Mouse (Mus musculus): ENCODE measurements around the gene Ell. TPM values are rescaled to one million over a fixed set of nuclear protein-coding genes. Genes with fewer than 3 reads are reported as not detected.
A peak's percentile ranks its signal among the peaks of the same experiment; 100 is the strongest.

The Ell gene
- polyA plus RNA-seq, 1 experiment from 2014 or later, result 20.9 TPM

GRCm38 (mm10) chr8:70500386-70501301 lies 38.6 kb upstream of the Ell start:
- 8% methylated on average over 38 of the region's 39 CpGs for WGBS
- peaks cover 80% of the 10 kb centered on the region for H3K27me3 ChIP-seq
- peak overlapping the region; percentile 39 for H3K4me2 ChIP-seq
- ATAC-seq (ENCODE audit: low FRiP score, low read depth), result 0 out of 2 replicates have a peak, but pooled peaks have one; percentile 4
- no peaks in the 10 kb centered on the region for H3K9me3 ChIP-seq
- H3K9ac ChIP-seq, result no peak overlapping the region
- peak overlapping the region; percentile 21 for H3K4me3 ChIP-seq
- H3K4me1 ChIP-seq (replicated peaks), result peaks cover 45% of the 10 kb centered on the region
- no peaks in the 10 kb centered on the region for H3K36me3 ChIP-seq
- no peak overlapping the region for H3K27ac ChIP-seq (replicated peaks)

- Histone ChIP-seq H3K36me3 (no peaks in the 10 kb centered on the region), H3K27ac (replicated peaks) (no peak overlapping the region), H3K4me2 (0 out of 2 replicates have a peak overlapping the region, but pooled peaks have one; percentile 0), H3K4me3 (no peak overlapping the region), H3K9ac (0 out of 2 replicates have a peak overlapping the region, but pooled peaks have one; percentile 3), H3K27me3 (peaks cover 67% of the 10 kb centered on the region), H3K4me1 (replicated peaks) (peaks cover 50% of the 10 kb centered on the region), H3K9me3 (no peaks in the 10 kb centered on the region)
- 13% methylated on average over 23 of the region's 23 CpGs for WGBS
- ATAC-seq (ENCODE audit: low FRiP score, low read depth), result no peak
These were observed 37.3 kb upstream of the Ell start for GRCm38 (mm10) chr8:70501820-70502529.

GRCm38 (mm10) chr8:70502540-70502939 lies 36.7 kb upstream of the Ell start:
- 38% methylated on average over 12 of the region's 12 CpGs for WGBS
- Histone ChIP-seq H3K9me3 (no peaks in the 10 kb centered on the region), H3K4me1 (replicated peaks) (peaks cover 51% of the 10 kb centered on the region), H3K27me3 (peaks cover 61% of the 10 kb centered on the region), H3K36me3 (peaks cover 3% of the 10 kb centered on the region; the same call in 1 of the 2 replicates), H3K27ac (replicated peaks) (no peak overlapping the region), H3K9ac (no peak overlapping the region), H3K4me2 (0 out of 2 replicates have a peak overlapping the region, but pooled peaks have one; percentile 0), H3K4me3 (no peak overlapping the region)
- ATAC-seq (ENCODE audit: low FRiP score, low read depth), result no peak

- H3K36me3 ChIP-seq, result peaks cover 8% of the 10 kb centered on the region
- H3K4me3 ChIP-seq, result no peak overlapping the region
- no peaks in the 10 kb centered on the region for H3K9me3 ChIP-seq
- H3K27ac ChIP-seq (replicated peaks), result no peak overlapping the region
- WGBS, result 14% methylated on average over 46 of the region's 46 CpGs
- ATAC-seq (ENCODE audit: low FRiP score, low read depth), result no peak
- H3K4me1 ChIP-seq (replicated peaks), result peaks cover 51% of the 10 kb centered on the region
- H3K9ac ChIP-seq, result no peak overlapping the region
- no peak overlapping the region for H3K4me2 ChIP-seq
- peaks cover 55% of the 10 kb centered on the region for H3K27me3 ChIP-seq
These were observed 36.1 kb upstream of the Ell start for GRCm38 (mm10) chr8:70503062-70503750.

- H3K27me3 ChIP-seq, result peaks cover 44% of the 10 kb centered on the region
- no peak for ATAC-seq (ENCODE audit: low FRiP score, low read depth)
- peaks cover 61% of the 10 kb centered on the region for H3K4me1 ChIP-seq (replicated peaks)
- no peaks in the 10 kb centered on the region for H3K9me3 ChIP-seq
- H3K4me3 ChIP-seq, result no peak overlapping the region
- H3K4me2 ChIP-seq, result 0 out of 2 replicates have a peak overlapping the region, but pooled peaks have one; percentile 80
- H3K9ac ChIP-seq, result 0 out of 2 replicates have a peak overlapping the region, but pooled peaks have one; percentile 11
- H3K27ac ChIP-seq (replicated peaks), result peak overlapping the region; percentile 21; the same call in 1 of the 2 replicates
- WGBS, result 36% methylated on average over 16 of the region's 16 CpGs
- peaks cover 15% of the 10 kb centered on the region for H3K36me3 ChIP-seq
These were observed 35.0 kb upstream of the Ell start for GRCm38 (mm10) chr8:70504291-70504716.

GRCm38 (mm10) chr8:70504851-70505250 lies 34.4 kb upstream of the Ell start:
- Histone ChIP-seq H3K4me2 (peak overlapping the region; percentile 80), H3K9ac (no peak overlapping the region), H3K36me3 (peaks cover 15% of the 10 kb centered on the region), H3K9me3 (no peaks in the 10 kb centered on the region), H3K27me3 (peaks cover 38% of the 10 kb centered on the region), H3K4me3 (peak overlapping the region; percentile 70; the same call in 1 of the 2 replicates), H3K4me1 (replicated peaks) (peaks cover 65% of the 10 kb centered on the region), H3K27ac (replicated peaks) (0 out of 2 replicates have a peak overlapping the region, but pooled peaks have one; percentile 21)
- WGBS, result 73% methylated on average over 3 of the region's 3 CpGs
- no peak for ATAC-seq (ENCODE audit: low FRiP score, low read depth)

- 36% methylated on average over 32 of the region's 32 CpGs for WGBS
- peaks cover 15% of the 10 kb centered on the region for H3K36me3 ChIP-seq
- H3K9ac ChIP-seq, result peak overlapping the region; percentile 84
- ATAC-seq (ENCODE audit: low FRiP score, low read depth), result peak; percentile 13
- H3K27ac ChIP-seq (replicated peaks), result peak overlapping the region; percentile 95
- H3K27me3 ChIP-seq, result peaks cover 29% of the 10 kb centered on the region
- peaks cover 64% of the 10 kb centered on the region for H3K4me1 ChIP-seq (replicated peaks)
- no peaks in the 10 kb centered on the region for H3K9me3 ChIP-seq
- peak overlapping the region; percentile 80 for H3K4me2 ChIP-seq
- peak overlapping the region; percentile 70 for H3K4me3 ChIP-seq
These were observed 33.4 kb upstream of the Ell start for GRCm38 (mm10) chr8:70505698-70506327.

GRCm38 (mm10) chr8:70506328-70507026 lies 32.8 kb upstream of the Ell start, which contains the start of gene Rex1bd:
Gene Rex1bd (minus strand): TSS chr8:70506752.
- peak within 1 kb of the TSS; percentile 84 for H3K9ac ChIP-seq
- H3K4me1 ChIP-seq (replicated peaks), result peaks cover 65% of the 10 kb centered on the region
- peak within 1 kb of the TSS; percentile 70 for H3K4me3 ChIP-seq
- peak within 1 kb of the TSS; percentile 80 for H3K4me2 ChIP-seq
- ATAC-seq (ENCODE audit: low FRiP score, low read depth), result peak; percentile 86
- H3K27ac ChIP-seq (replicated peaks), result peak within 1 kb of the TSS; percentile 95
- WGBS, result 3% methylated on average over 40 of the region's 40 CpGs
- peaks cover 15% of the 10 kb centered on the region for H3K36me3 ChIP-seq
- peaks cover 23% of the 10 kb centered on the region for H3K27me3 ChIP-seq
- no peaks in the 10 kb centered on the region for H3K9me3 ChIP-seq

GRCm38 (mm10) chr8:70507027-70507393 lies 32.2 kb upstream of the Ell start:
- WGBS, result 66% methylated on average over 5 of the region's 5 CpGs
- Histone ChIP-seq H3K9me3 (no peaks in the 10 kb centered on the region), H3K9ac (no peak overlapping the region), H3K4me3 (peak overlapping the region; percentile 70; the same call in 1 of the 2 replicates), H3K4me1 (replicated peaks) (peaks cover 62% of the 10 kb centered on the region), H3K36me3 (peaks cover 15% of the 10 kb centered on the region), H3K27me3 (peaks cover 17% of the 10 kb centered on the region), H3K27ac (replicated peaks) (0 out of 2 replicates have a peak overlapping the region, but pooled peaks have one; percentile 95), H3K4me2 (peak overlapping the region; percentile 80)
- ATAC-seq (ENCODE audit: low FRiP score, low read depth), result no peak

- Histone ChIP-seq H3K4me1 (replicated peaks) (peaks cover 44% of the 10 kb centered on the region), H3K4me3 (peak overlapping the region; percentile 89), H3K4me2 (peak overlapping the region; percentile 91), H3K9me3 (no peaks in the 10 kb centered on the region), H3K27me3 (no peaks in the 10 kb centered on the region), H3K9ac (peak overlapping the region; percentile 95), H3K36me3 (peaks cover 22% of the 10 kb centered on the region), H3K27ac (replicated peaks) (peak overlapping the region; percentile 97; the same call in 1 of the 2 replicates)
- 15% methylated on average over 25 of the region's 25 CpGs for WGBS
- ATAC-seq (ENCODE audit: low FRiP score, low read depth), result no peak
These were observed 29.8 kb upstream of the Ell start for GRCm38 (mm10) chr8:70509281-70509952.
